Mouse (Mus musculus) small intestine, adult 10 weeks (tissue): ENCODE measurements around the gene Glrx3. TPM values are rescaled to one million over a fixed set of nuclear protein-coding genes. Genes with fewer than 3 reads are reported as not detected.

Source experiments
- polyA plus RNA-seq: library from polyadenylated mRNA; stranded (reverse); fragments of 350-450 nt; fragmentation: Illumina TruSeq; extraction: RNeasy Lipid Tissue Mini Kit (QIAGEN cat#74804); gene quantifications from one replicate; pipeline ENCODE4 v1.2.3, GENCODE M21; 2014; ENCODE audit warnings: low replicate concordance

Gene Glrx3
- 152 TPM for polyA plus RNA-seq

DNA sequence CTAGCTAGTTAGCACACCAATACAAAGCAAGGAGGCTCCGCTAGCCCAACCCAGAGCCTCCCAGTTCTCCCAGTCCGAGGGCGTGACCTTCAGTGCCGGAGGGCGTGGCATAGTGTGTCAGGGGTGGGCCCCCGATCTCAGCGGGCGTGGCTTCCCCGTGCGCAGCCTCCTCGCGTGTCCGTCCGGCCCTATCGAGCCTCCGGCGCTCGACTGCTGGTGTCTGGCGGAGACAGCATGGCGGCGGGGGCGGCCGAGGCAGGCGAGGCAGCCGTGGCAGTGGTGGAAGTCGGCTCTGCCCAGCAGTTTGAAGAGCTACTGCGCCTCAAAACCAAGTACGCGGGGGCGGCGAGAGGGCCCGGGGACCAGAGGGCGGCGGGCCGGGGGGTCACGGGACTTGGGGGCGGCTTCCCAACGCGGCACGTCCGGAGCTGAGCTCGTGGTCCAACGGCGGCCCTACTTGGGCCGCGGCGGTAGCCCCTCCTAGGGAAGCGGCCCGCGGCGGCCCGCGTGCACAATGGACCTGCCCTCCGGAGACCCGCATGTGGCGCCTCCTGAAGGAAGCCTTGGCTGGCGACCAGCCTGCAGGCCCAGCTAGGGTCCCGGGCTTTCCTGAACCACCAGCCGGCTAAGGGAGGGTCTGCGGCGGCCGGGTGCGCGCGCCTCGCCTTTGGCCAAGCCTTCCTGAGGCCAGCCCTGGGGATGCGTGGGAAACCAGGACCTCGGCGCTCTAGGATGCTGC lies at the start of gene Glrx3:
Gene Glrx3 (plus strand): TSS at position 175 of the 739 bp plus-strand sequence.

DNA sequence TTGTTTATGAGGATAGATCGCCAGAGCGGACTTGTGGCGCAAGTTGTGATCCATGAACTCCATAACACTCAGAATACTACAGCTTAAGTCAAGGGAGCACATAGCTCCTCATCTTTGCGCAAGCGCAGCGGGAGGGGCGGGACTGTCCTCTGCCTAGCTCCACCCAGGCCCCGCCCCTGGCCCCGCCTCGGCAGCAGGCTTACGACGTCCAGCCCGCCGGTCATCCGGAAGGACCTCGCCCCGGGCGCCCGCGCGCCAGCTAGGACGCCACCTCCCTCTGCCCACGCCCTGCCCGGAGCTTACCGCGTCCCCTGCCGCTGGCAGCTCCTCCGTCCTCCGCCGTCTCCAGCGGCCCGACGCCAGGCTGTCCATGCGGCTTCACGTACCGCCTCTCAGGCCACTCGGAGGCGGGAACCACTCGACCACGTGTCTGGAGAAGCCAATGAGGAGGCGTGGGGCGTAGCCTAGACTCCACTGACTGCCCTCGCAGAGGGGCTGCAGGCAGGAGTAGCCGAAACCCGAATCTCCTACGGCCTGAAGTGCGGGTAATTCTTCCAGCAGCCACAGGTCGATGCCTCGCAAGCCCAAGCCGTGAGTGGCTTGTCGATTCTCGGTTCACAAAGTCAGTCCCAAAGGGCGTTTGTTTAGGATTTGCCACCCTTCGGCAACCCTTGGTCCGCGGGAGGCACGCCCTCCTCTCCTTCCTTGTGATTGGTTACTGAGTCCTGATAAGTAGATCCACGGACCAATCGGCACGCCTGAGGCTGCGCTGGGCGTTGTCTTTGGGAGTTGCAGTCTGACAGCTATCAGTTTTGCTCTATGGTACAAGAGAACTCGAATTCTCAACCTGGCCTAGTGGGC lies 26.8 kb upstream of the Glrx3 start, which contains the start of gene 9430038I01Rik:
Gene 9430038I01Rik (minus strand): TSS at position 426 of the 861 bp plus-strand sequence.

Other genes with a start within 250 kb of the Glrx3 start
- 0.74 TPM for gene Ebf3, start 123.2 kb upstream of the Glrx3 start, polyA plus RNA-seq
- gene 9430038I01Rik, start 26.9 kb upstream of the Glrx3 start, polyA plus RNA-seq: 19.7 TPM